Mouse (Mus musculus) heart, postnatal 0 days (tissue): ENCODE results near the gene Tmbim4. TPM values are rescaled to one million over a fixed set of nuclear protein-coding genes. Genes with fewer than 3 reads are reported as not detected.

Experiments used
- ATAC-seq: fragments of 200-750 bp; cut with Nextera tagmentation; 2 replicates; pipeline ENCODE4 v1.8.0; 2017; ENCODE audit warnings: low read depth, moderate number of reproducible peaks, moderate library complexity; ENCODE audit not compliant: insufficient read depth
- DNase-seq: peaks from one replicate; pipeline ENCODE4 v3.0.0-alpha.2; 2016; ENCODE audit warnings: low spot score
- H3K27ac ChIP-seq: fragments of 300-500 bp; sonication (generic); 2 replicates; pipeline ENCODE4 v1.5.1; 2014; ENCODE audit warnings: low read depth, mild to moderate bottlenecking
- H3K27me3 ChIP-seq: fragments of 300-500 bp; sonication (generic); 2 replicates; pipeline ENCODE4 v1.6.1; 2014; ENCODE audit warnings: low read length, mixed read lengths; ENCODE audit not compliant: control insufficient read depth, insufficient read depth
- H3K36me3 ChIP-seq: fragments of 300-500 bp; sonication (generic); replicated peaks from 2 replicates; pipeline ENCODE4 v1.6.1; 2014; ENCODE audit warnings: low read length, mixed read lengths; ENCODE audit not compliant: control insufficient read depth, insufficient read depth
- H3K4me1 ChIP-seq: fragments of 300-500 bp; sonication (generic); 2 replicates; pipeline ENCODE4 v1.6.1; 2014; ENCODE audit warnings: antibody characterized with exemption; ENCODE audit not compliant: control insufficient read depth, insufficient read depth
- H3K4me2 ChIP-seq: fragments of 300-500 bp; sonication (generic); 2 replicates; pipeline ENCODE4 v1.6.1; 2014; ENCODE audit warnings: low read depth, mild to moderate bottlenecking, low read length, moderate library complexity
- H3K4me3 ChIP-seq: fragments of 300-500 bp; sonication (generic); 2 replicates; pipeline ENCODE4 v1.5.1; 2014; ENCODE audit warnings: low read depth, low read length
- H3K9ac ChIP-seq: fragments of 300-500 bp; sonication (generic); replicated peaks from 2 replicates; pipeline ENCODE4 v1.6.1; 2014; ENCODE audit warnings: low read depth, low read length, mixed read lengths
- H3K9me3 ChIP-seq: fragments of 300-500 bp; sonication (generic); replicated peaks from 2 replicates; pipeline ENCODE4 v1.6.1; 2016; ENCODE audit warnings: low read length; ENCODE audit not compliant: control insufficient read depth
- CTCF ChIP-seq: IDR thresholded peaks from 2 replicates; pipeline ENCODE4 v1.5.1; 2016; ENCODE audit warnings: antibody characterized with exemption, control low read depth, low read depth
- EP300 ChIP-seq: IDR thresholded peaks from 2 replicates; pipeline ENCODE4 v1.6.1; 2016; ENCODE audit warnings: antibody characterized with exemption, low read depth
- WGBS: fragments of 180-500 bp; shearing (Covaris S2); extraction: QIAGEN DNeasy Blood & Tissue Kit; methylation state at CpG from one replicate; pipeline ENCODE4 v1.1.7; 2014; 5-methylcytosine and 5-hydroxymethylcytosine counted together
- polyA plus RNA-seq: library from polyadenylated mRNA; unstranded; fragments of >200 nt; fragmentation: Nextera tagmentation; extraction: Ambion mirVana; gene quantifications from 2 replicates; pipeline ENCODE4 v1.2.1, GENCODE M21; 2015
- total RNA-seq: library from RNA; depleted of rRNA; stranded (reverse); fragments of >200 nt; gene quantifications from 2 replicates; pipeline ENCODE4 v1.2.3, GENCODE M21; 2014; ENCODE audit warnings: low replicate concordance

Tmbim4 gene
- total and polyA plus RNA-seq, 2 experiments from 2014 or later = 121 to 150 TPM

- H3K9ac ChIP-seq = no peak overlapping the region
- no peak overlapping the region for H3K4me3 ChIP-seq
- no peak overlapping the region for H3K4me2 ChIP-seq
- H3K27ac ChIP-seq = no peak overlapping the region
- H3K4me1 ChIP-seq = no peaks in the 10 kb centered on the region
- WGBS = 55% methylated on average over 2 of the region's 2 CpGs
- no peaks in the 10 kb centered on the region for H3K36me3 ChIP-seq
- no peak for DNase-seq
- no peak for ATAC-seq
- H3K9me3 ChIP-seq = 0 out of 2 replicates have a peak, but pooled peaks cover 4% of the 10 kb centered on the region
- no peaks in the 10 kb centered on the region for H3K27me3 ChIP-seq
- TF ChIP-seq EP300 = no peak
- no peak for TF ChIP-seq CTCF
Measured at GRCm38 (mm10) chr10:120188513-120188912, 12.9 kb upstream of the Tmbim4 start.

- no peaks in the 10 kb centered on the region for H3K27me3 ChIP-seq
- H3K4me3 ChIP-seq = no peak overlapping the region
- no peak overlapping the region for H3K4me2 ChIP-seq
- H3K36me3 ChIP-seq = no peaks in the 10 kb centered on the region
- no peak overlapping the region for H3K9ac ChIP-seq
- no peaks in the 10 kb centered on the region for H3K4me1 ChIP-seq
- no peak overlapping the region for H3K27ac ChIP-seq
- ATAC-seq = no peak
- TF ChIP-seq CTCF (no peak), EP300 (no peak)
- whole genome bisulfite sequencing = 59% methylated on average over 11 of the region's 11 CpGs
- 0 out of 2 replicates have a peak, but pooled peaks cover 4% of the 10 kb centered on the region for H3K9me3 ChIP-seq
- no peak for DNase-seq
Measured at GRCm38 (mm10) chr10:120189276-120189675, 12.1 kb upstream of the Tmbim4 start.

- Histone ChIP-seq H3K9me3 (0 out of 2 replicates have a peak, but pooled peaks cover 4% of the 10 kb centered on the region), H3K36me3 (no peaks in the 10 kb centered on the region), H3K27ac (no peak overlapping the region), H3K4me3 (no peak overlapping the region), H3K4me2 (no peak overlapping the region), H3K9ac (no peak overlapping the region), H3K27me3 (no peaks in the 10 kb centered on the region), H3K4me1 (no peaks in the 10 kb centered on the region)
- DNase-seq (no peak), ATAC-seq (no peak)
- no peak for TF ChIP-seq EP300
- no peak for TF ChIP-seq CTCF
- 38% methylated on average over 6 of the region's 6 CpGs for WGBS
Measured at GRCm38 (mm10) chr10:120189782-120190181, 11.6 kb upstream of the Tmbim4 start.

- WGBS = 78% methylated on average over 6 of the region's 6 CpGs
- Histone ChIP-seq H3K4me3 (no peak overlapping the region), H3K27me3 (no peaks in the 10 kb centered on the region), H3K36me3 (no peaks in the 10 kb centered on the region), H3K9ac (no peak overlapping the region), H3K4me1 (no peaks in the 10 kb centered on the region), H3K9me3 (0 out of 2 replicates have a peak, but pooled peaks cover 3% of the 10 kb centered on the region), H3K27ac (no peak overlapping the region), H3K4me2 (no peak overlapping the region)
- no peak for DNase-seq
- ATAC-seq = no peak
- no peak for TF ChIP-seq CTCF
- no peak for TF ChIP-seq EP300
Measured at GRCm38 (mm10) chr10:120191165-120191564, 10.2 kb upstream of the Tmbim4 start.

DNA sequence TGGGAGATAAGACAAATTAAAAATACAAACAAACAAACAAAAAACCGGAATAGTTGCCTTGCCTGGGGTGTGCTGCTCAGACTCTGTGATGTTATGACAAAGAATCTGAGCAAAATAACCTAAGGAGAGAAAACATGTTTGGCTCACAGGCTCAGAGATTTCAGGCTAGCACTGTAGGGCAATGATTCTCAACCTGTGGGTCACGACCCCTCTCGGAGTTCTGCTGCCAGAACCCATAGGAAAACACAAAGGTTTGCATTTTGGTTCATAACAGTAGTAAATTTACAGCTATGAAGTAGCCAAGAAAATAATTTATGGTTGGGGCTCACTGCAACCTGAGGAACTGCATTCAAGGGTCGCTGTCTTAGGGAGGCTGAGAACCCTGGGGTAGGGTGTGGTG, 9.1 kb upstream of the Tmbim4 start:
- Histone ChIP-seq H3K36me3 (no peaks in the 10 kb centered on the region), H3K4me1 (no peaks in the 10 kb centered on the region), H3K9ac (no peak overlapping the region), H3K4me3 (no peak overlapping the region), H3K4me2 (no peak overlapping the region), H3K27ac (no peak overlapping the region), H3K9me3 (no peaks in the 10 kb centered on the region), H3K27me3 (no peaks in the 10 kb centered on the region)
- TF ChIP-seq CTCF (no peak), EP300 (no peak)
- DNase-seq (no peak), ATAC-seq (no peak)
- WGBS = 86% methylated on average over 4 of the region's 4 CpGs

GRCm38 (mm10) chr10:120193255-120193654, 8.1 kb upstream of the Tmbim4 start:
- Histone ChIP-seq H3K9ac (no peak overlapping the region), H3K4me2 (no peak overlapping the region), H3K36me3 (no peaks in the 10 kb centered on the region), H3K4me3 (no peak overlapping the region), H3K4me1 (no peaks in the 10 kb centered on the region), H3K27me3 (no peaks in the 10 kb centered on the region), H3K27ac (no peak overlapping the region), H3K9me3 (no peaks in the 10 kb centered on the region)
- TF ChIP-seq EP300 (no peak), CTCF (no peak)
- 85% methylated on average over 8 of the region's 8 CpGs for WGBS
- DNase-seq (no peak), ATAC-seq (no peak)
